ENCODE assay signal across 8 mouse cellular contexts in genomic region chr17:34952378-34953040, GRCm38 (mm10). TPM values are rescaled to one million over a fixed set of nuclear protein-coding genes. Genes with fewer than 3 reads are reported as not detected.
DNase-seq lines count a peak whose midpoint lies in the region; ATAC-seq and TF ChIP-seq lines count a peak whose summit lies in the region.

No protein-coding gene starts in this region.

- peak; percentile 83 for TF ChIP-seq CTCF in lung, postnatal 0 days (IDR thresholded peaks at IDR 0.05)

- TF ChIP-seq EP300 in lung, postnatal 0 days (IDR thresholded peaks at IDR 0.05) = peak; percentile 95

- peaks cover 25% of the 10 kb centered on the region for H3K36me3 ChIP-seq in hindbrain, embryonic 10.5 days
- H3K36me3 ChIP-seq in lung, postnatal 0 days (ENCODE audit: insufficient read depth, low read length) = no peaks in the 10 kb centered on the region

- H3K27ac ChIP-seq in hindbrain, embryonic 10.5 days = peak overlapping the region; percentile 99
- peak overlapping the region; percentile 54 for H3K27ac ChIP-seq in lung, postnatal 0 days (ENCODE audit: low read length)

- H3K4me3 ChIP-seq in hindbrain, embryonic 10.5 days = peak overlapping the region; percentile 99
- H3K4me3 ChIP-seq in lung, postnatal 0 days (ENCODE audit: low read depth, low read length) = peak overlapping the region; percentile 69

- H3K27me3 ChIP-seq in hindbrain, embryonic 10.5 days (ENCODE audit: insufficient read depth, poor library complexity, severe bottlenecking) = peaks cover 31% of the 10 kb centered on the region
- no peaks in the 10 kb centered on the region for H3K27me3 ChIP-seq in lung, postnatal 0 days (replicated peaks; ENCODE audit: insufficient read depth, low read length)

- ATAC-seq in lung, postnatal 0 days = peak; percentile 85

- H3K4me1 ChIP-seq in hindbrain, embryonic 10.5 days (replicated peaks) = peaks cover 12% of the 10 kb centered on the region
- H3K4me1 ChIP-seq in lung, postnatal 0 days (ENCODE audit: insufficient read depth, low read depth, low read length) = peaks cover 6% of the 10 kb centered on the region; the same call in 1 of the 2 replicates

- peak overlapping the region; percentile 96 for H3K4me2 ChIP-seq in lung, postnatal 0 days (replicated peaks; ENCODE audit: low read depth, low read length)

- no peaks in the 10 kb centered on the region for H3K9me3 ChIP-seq in hindbrain, embryonic 10.5 days
- H3K9me3 ChIP-seq in lung, postnatal 0 days (ENCODE audit: low read length) = no peaks in the 10 kb centered on the region

- under 1% methylated on average over 23 of the region's 23 CpGs for WGBS in hindbrain, embryonic 10.5 days
- WGBS in lung, postnatal 0 days = under 1% methylated on average over 23 of the region's 23 CpGs

- peak; percentile 85 for DNase-seq in Muller cell, postnatal 12 days (ENCODE audit: inconsistent ontology term)
- DNase-seq in cerebellum, adult 9-10 months = peak; percentile 79
- peak; percentile 85 for DNase-seq in forelimb bud, embryonic 11.5 days (ENCODE audit: low read depth, low spot score)
- DNase-seq in hindbrain, embryonic 10.5 days (ENCODE audit: low spot score) = peak; percentile 86
- DNase-seq in layer of hippocampus, postnatal 10 days (ENCODE audit: low spot score in 2 of 2) = peak; percentile 83 to 89
- peak; percentile 89 for DNase-seq in lung, postnatal 0 days (ENCODE audit: low spot score)
- DNase-seq in ovary, postnatal 10 days (ENCODE audit: low spot score) = peak; percentile 81
- DNase-seq in thymus, postnatal 14 days = peak; percentile 83

- H3K9ac ChIP-seq in lung, postnatal 0 days (replicated peaks; ENCODE audit: low read depth) = peak overlapping the region; percentile 61

RNA-seq across cellular contexts. Expression of gene Hspa1b, which starts 6.5 kb away (rescaled TPM):
- 0.09 and 0.20 TPM in 2 replicates for polyA plus RNA-seq in hindbrain, embryonic 10.5 days (2016; fragmentation: Nextera tagmentation; extraction: Ambion mirVana)
- 1 to 10 TPM; 4.3 to 5.3 TPM for total RNA-seq in layer of hippocampus, postnatal 10 days (2021)
- polyA plus RNA-seq in lung, postnatal 0 days (2015; fragmentation: Nextera tagmentation; extraction: Ambion mirVana) = 0.35 and 0.50 TPM in 2 replicates

RNA-seq across cellular contexts. Expression of gene Gm20481, which starts 17.2 kb away (rescaled TPM):
- 0.42 TPM in 1 of 2 replicates, not detected in the other for polyA plus RNA-seq in hindbrain, embryonic 10.5 days (2016; fragmentation: Nextera tagmentation; extraction: Ambion mirVana)
- not detected for total RNA-seq in layer of hippocampus, postnatal 10 days (2021)
- not detected in 2 replicates for polyA plus RNA-seq in lung, postnatal 0 days (2015; fragmentation: Nextera tagmentation; extraction: Ambion mirVana)

RNA-seq across cellular contexts. Expression of gene Hspa1a, which starts 19.4 kb away (rescaled TPM):
- 0.90 and 1.7 TPM in 2 replicates for polyA plus RNA-seq in hindbrain, embryonic 10.5 days (2016; fragmentation: Nextera tagmentation; extraction: Ambion mirVana)
- 1 to 10 TPM; 6.8 to 8.7 TPM for total RNA-seq in layer of hippocampus, postnatal 10 days (2021)
- 8.2 and 11.9 TPM in 2 replicates for polyA plus RNA-seq in lung, postnatal 0 days (2015; fragmentation: Nextera tagmentation; extraction: Ambion mirVana)

RNA-seq across cellular contexts. Expression of gene Hspa1l, which starts 20.0 kb away (rescaled TPM):
- 0.76 and 0.78 TPM in 2 replicates for polyA plus RNA-seq in hindbrain, embryonic 10.5 days (2016; fragmentation: Nextera tagmentation; extraction: Ambion mirVana)
- total RNA-seq in layer of hippocampus, postnatal 10 days (2021) = under 1 TPM; 0.30 to 0.38 TPM
- polyA plus RNA-seq in lung, postnatal 0 days (2015; fragmentation: Nextera tagmentation; extraction: Ambion mirVana) = 0.70 and 0.79 TPM in 2 replicates

RNA-seq across cellular contexts. Expression of gene Neu1, which starts 21.5 kb away (rescaled TPM):
- polyA plus RNA-seq in hindbrain, embryonic 10.5 days (2016; fragmentation: Nextera tagmentation; extraction: Ambion mirVana) = 16.2 and 20.7 TPM in 2 replicates
- total RNA-seq in layer of hippocampus, postnatal 10 days (2021) = 10 to 100 TPM; 23.6 to 24.4 TPM
- 31.9 and 34.2 TPM in 2 replicates for polyA plus RNA-seq in lung, postnatal 0 days (2015; fragmentation: Nextera tagmentation; extraction: Ambion mirVana)

Comparison
In these comparisons a context has a peak if more than half of its experiments do, and no peak if none do; other contexts are left out.
1. Peak in every context shown above with its lines: DNase-seq, ATAC-seq, H3K4me3 ChIP-seq and H3K27ac ChIP-seq.